ENCODE assay signal across 10 mouse cellular contexts in the genomic region with DNA sequence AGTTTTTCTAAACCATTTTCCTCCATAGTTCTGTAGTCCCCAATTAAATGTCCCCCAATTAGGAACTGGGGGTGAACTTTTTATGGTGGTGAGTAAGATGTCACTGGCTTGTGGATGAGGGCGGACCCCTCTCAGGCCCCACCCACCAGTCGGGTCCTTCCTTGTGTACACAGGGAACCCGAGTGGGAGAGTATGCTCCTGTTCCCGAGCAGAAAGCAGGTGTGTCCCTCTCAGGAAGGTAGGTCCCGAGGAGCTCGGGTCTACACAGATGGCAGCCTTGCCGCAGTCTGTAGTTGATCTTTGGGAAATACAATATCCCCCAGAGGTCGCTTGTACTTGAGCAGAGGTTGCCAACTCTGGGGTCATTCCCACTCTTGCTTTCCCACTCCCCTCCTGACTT. TPM values are rescaled to one million over a fixed set of nuclear protein-coding genes. Genes with fewer than 3 reads are reported as not detected.
DNase-seq lines count a peak whose midpoint lies in the region; ATAC-seq and TF ChIP-seq lines count a peak whose summit lies in the region.
"Had no signal": no experiment of that assay in that cellular context is flagged by ENCODE, and none has a peak within 500 bp of the region (broad histone marks: within the 10 kb centered on the region; RNA-seq: fewer than 3 reads in every experiment).

No protein-coding gene starts in this region.

- H3K9ac ChIP-seq in lung, embryonic 16.5 days (ENCODE audit: low read length), result no peak overlapping the region
- no peak overlapping the region for H3K9ac ChIP-seq in intestine, embryonic 14.5 days (ENCODE audit: low read length)
- no peak overlapping the region for H3K9ac ChIP-seq in kidney, embryonic 16.5 days (replicated peaks; ENCODE audit: low read length)

- H3K9me3 ChIP-seq in lung, embryonic 16.5 days (ENCODE audit: control insufficient read depth, low read length), result no peaks in the 10 kb centered on the region
- no peaks in the 10 kb centered on the region for H3K9me3 ChIP-seq in intestine, embryonic 14.5 days (ENCODE audit: control insufficient read depth, low read length)
- H3K9me3 ChIP-seq in kidney, embryonic 16.5 days (ENCODE audit: low read length), result no peaks in the 10 kb centered on the region

- no peak overlapping the region for H3K4me2 ChIP-seq in lung, embryonic 16.5 days (ENCODE audit: low read depth, low read length)
- H3K4me2 ChIP-seq in intestine, embryonic 14.5 days (ENCODE audit: low read length), result no peak overlapping the region
- no peak overlapping the region for H3K4me2 ChIP-seq in kidney, embryonic 16.5 days (replicated peaks; ENCODE audit: low read depth, low read length)

- no peak for DNase-seq in gastrocnemius, adult 2 months
- no peak for DNase-seq in gastrocnemius, postnatal 36 days
- no peak for DNase-seq in lung, postnatal 25 days (ENCODE audit: low spot score)
- no peak for DNase-seq in intestine, embryonic 14.5 days (ENCODE audit: low spot score)
- no peak for DNase-seq in left cerebral cortex, postnatal 10 days (ENCODE audit: extremely low spot score in 1 of 2, low spot score in 2 of 2)
- DNase-seq: gastrocnemius, postnatal 14 days had no signal

- H3K27ac ChIP-seq in gastrocnemius, adult 2 months, result peak overlapping the region; percentile 88
- H3K27ac ChIP-seq in lung, embryonic 16.5 days (ENCODE audit: low read length), result peak overlapping the region; percentile 64
- no peak overlapping the region for H3K27ac ChIP-seq in intestine, embryonic 14.5 days (ENCODE audit: low read depth)
- no peak overlapping the region for H3K27ac ChIP-seq in kidney, embryonic 16.5 days (ENCODE audit: low read length)

- TF ChIP-seq CTCF in gastrocnemius, adult 2 months (IDR thresholded peaks at IDR 0.05), result no peak

- peaks cover 18% of the 10 kb centered on the region for H3K36me3 ChIP-seq in lung, embryonic 16.5 days (ENCODE audit: control insufficient read depth, insufficient read depth, low read length)
- H3K36me3 ChIP-seq in intestine, embryonic 14.5 days (ENCODE audit: control insufficient read depth, insufficient read depth, low read length), result peaks cover 68% of the 10 kb centered on the region
- peaks cover 43% of the 10 kb centered on the region for H3K36me3 ChIP-seq in kidney, embryonic 16.5 days (ENCODE audit: insufficient read depth, low read length)

- no peaks in the 10 kb centered on the region for H3K27me3 ChIP-seq in lung, embryonic 16.5 days (ENCODE audit: control insufficient read depth, insufficient read depth, low read depth, low read length)
- no peaks in the 10 kb centered on the region for H3K27me3 ChIP-seq in intestine, embryonic 14.5 days (replicated peaks; ENCODE audit: control insufficient read depth, insufficient read depth, low read length)
- no peaks in the 10 kb centered on the region for H3K27me3 ChIP-seq in kidney, embryonic 16.5 days (ENCODE audit: insufficient read depth, low read length)

- WGBS in lung, embryonic 16.5 days, result 51% methylated on average over 8 of the region's 8 CpGs
- 62% methylated on average over 8 of the region's 8 CpGs for WGBS in intestine, embryonic 14.5 days
- 69% methylated on average over 8 of the region's 8 CpGs for WGBS in kidney, embryonic 16.5 days

- peak overlapping the region; percentile 55 for H3K4me3 ChIP-seq in gastrocnemius, adult 2 months
- H3K4me3 ChIP-seq in lung, embryonic 16.5 days (ENCODE audit: low read length), result no peak overlapping the region
- no peak overlapping the region for H3K4me3 ChIP-seq in intestine, embryonic 14.5 days (ENCODE audit: low read depth, low read length)
- no peak overlapping the region for H3K4me3 ChIP-seq in kidney, embryonic 16.5 days (ENCODE audit: low read length)
- H3K4me3 ChIP-seq: myocyte had no signal

- ATAC-seq in lung, embryonic 16.5 days (ENCODE audit: low read depth), result no peak
- peak; percentile 22; the same call in 1 of the 2 replicates for ATAC-seq in intestine, embryonic 14.5 days (replicated peaks; ENCODE audit: low FRiP score, low TSS enrichment, low read depth)
- peak; percentile 6; the same call in 1 of the 2 replicates for ATAC-seq in megakaryocyte-erythroid progenitor cell, adult 5-6 weeks (replicated peaks; ENCODE audit: low FRiP score, low TSS enrichment, poor library complexity, severe bottlenecking)
- no peak for ATAC-seq in kidney, embryonic 16.5 days (ENCODE audit: low FRiP score, low TSS enrichment)

- H3K4me1 ChIP-seq in lung, embryonic 16.5 days (replicated peaks; ENCODE audit: control insufficient read depth, insufficient read depth, low read length), result peaks cover 17% of the 10 kb centered on the region
- no peaks in the 10 kb centered on the region for H3K4me1 ChIP-seq in intestine, embryonic 14.5 days (replicated peaks; ENCODE audit: control insufficient read depth, insufficient read depth, low read length)
- peaks cover 12% of the 10 kb centered on the region for H3K4me1 ChIP-seq in kidney, embryonic 16.5 days (ENCODE audit: insufficient read depth, low read length)

- intact Hi-C loops in gastrocnemius, adult 2 months (cut with DNase I), result no loop called here
- intact Hi-C loops in gastrocnemius, postnatal 36 days (cut with DNase I), result no loop called here
- intact Hi-C loops in left cerebral cortex, postnatal 10 days (cut with DNase I), result no loop called here

RNA-seq across cellular contexts. Expression of gene Ehd1, which starts 8.7 kb away (rescaled TPM):
- total RNA-seq in gastrocnemius, adult 2 months (2021), result 10 to 100 TPM; 28.4 to 32.3 TPM
- 10 to 100 TPM; 23.5 to 36.0 TPM for total RNA-seq in gastrocnemius, postnatal 36 days (2021)
- 77.9 and 81.6 TPM in 2 replicates for polyA plus RNA-seq in lung, embryonic 16.5 days (2015; fragmentation: Nextera tagmentation; extraction: Ambion mirVana)
- 46.9 and 47.7 TPM in 2 replicates for polyA plus RNA-seq in intestine, embryonic 14.5 days (2014; fragmentation: Nextera tagmentation; extraction: Ambion mirVana)
- 50.0 and 60.7 TPM in 2 replicates for total RNA-seq in megakaryocyte-erythroid progenitor cell, adult 5-6 weeks (2014; fragmentation: Nextera tagmentation)
- 26.7 and 62.5 TPM in 2 replicates for total RNA-seq in megakaryocyte-erythroid progenitor cell, adult 5-6 weeks (2017)
- polyA plus RNA-seq in kidney, embryonic 16.5 days (2015; fragmentation: Nextera tagmentation; extraction: Ambion mirVana), result 84.2 and 89.5 TPM in 2 replicates
- 10 to 100 TPM; 45.0 to 49.0 TPM for total RNA-seq in left cerebral cortex, postnatal 10 days (2021)

RNA-seq across cellular contexts. Expression of gene Cdc42bpg, which starts 21.0 kb away (rescaled TPM):
- 1 to 10 TPM; 6.0 to 6.4 TPM for total RNA-seq in gastrocnemius, adult 2 months (2021)
- 1 to 10 TPM; 4.3 to 5.2 TPM for total RNA-seq in gastrocnemius, postnatal 36 days (2021)
- 1.1 and 1.7 TPM in 2 replicates for polyA plus RNA-seq in lung, embryonic 16.5 days (2015; fragmentation: Nextera tagmentation; extraction: Ambion mirVana)
- polyA plus RNA-seq in intestine, embryonic 14.5 days (2014; fragmentation: Nextera tagmentation; extraction: Ambion mirVana), result 1.5 and 1.8 TPM in 2 replicates
- 3.4 and 4.4 TPM in 2 replicates for total RNA-seq in megakaryocyte-erythroid progenitor cell, adult 5-6 weeks (2014; fragmentation: Nextera tagmentation)
- 3.1 and 3.7 TPM in 2 replicates for total RNA-seq in megakaryocyte-erythroid progenitor cell, adult 5-6 weeks (2017)
- polyA plus RNA-seq in kidney, embryonic 16.5 days (2015; fragmentation: Nextera tagmentation; extraction: Ambion mirVana), result 0.80 and 1.5 TPM in 2 replicates
- total RNA-seq in left cerebral cortex, postnatal 10 days (2021), result 1 to 10 TPM; 2.6 to 4.8 TPM

RNA-seq across cellular contexts. Expression of gene Atg2a, which starts 43.8 kb away (rescaled TPM):
- 10 to 100 TPM; 18.4 to 19.0 TPM for total RNA-seq in gastrocnemius, adult 2 months (2021)
- total RNA-seq in gastrocnemius, postnatal 36 days (2021), result 10 to 100 TPM; 16.5 to 18.0 TPM
- polyA plus RNA-seq in lung, embryonic 16.5 days (2015; fragmentation: Nextera tagmentation; extraction: Ambion mirVana), result 10.3 and 12.6 TPM in 2 replicates
- 11.6 and 12.9 TPM in 2 replicates for polyA plus RNA-seq in intestine, embryonic 14.5 days (2014; fragmentation: Nextera tagmentation; extraction: Ambion mirVana)
- total RNA-seq in megakaryocyte-erythroid progenitor cell, adult 5-6 weeks (2014; fragmentation: Nextera tagmentation), result 22.6 and 30.2 TPM in 2 replicates
- 5.8 and 11.8 TPM in 2 replicates for total RNA-seq in megakaryocyte-erythroid progenitor cell, adult 5-6 weeks (2017)
- polyA plus RNA-seq in kidney, embryonic 16.5 days (2015; fragmentation: Nextera tagmentation; extraction: Ambion mirVana), result 12.1 and 13.1 TPM in 2 replicates
- total RNA-seq in left cerebral cortex, postnatal 10 days (2021), result 10 to 100 TPM; 32.9 to 34.9 TPM

RNA-seq across cellular contexts. Expression of gene Men1, which starts 49.6 kb away (rescaled TPM):
- total RNA-seq in gastrocnemius, adult 2 months (2021), result 1 to 10 TPM; 7.0 to 7.8 TPM
- 1 to 10 TPM; 6.2 to 7.0 TPM for total RNA-seq in gastrocnemius, postnatal 36 days (2021)
- polyA plus RNA-seq in lung, embryonic 16.5 days (2015; fragmentation: Nextera tagmentation; extraction: Ambion mirVana), result 70.9 and 76.9 TPM in 2 replicates
- polyA plus RNA-seq in intestine, embryonic 14.5 days (2014; fragmentation: Nextera tagmentation; extraction: Ambion mirVana), result 55.2 and 56.2 TPM in 2 replicates
- total RNA-seq in megakaryocyte-erythroid progenitor cell, adult 5-6 weeks (2014; fragmentation: Nextera tagmentation), result 39.8 and 56.2 TPM in 2 replicates
- total RNA-seq in megakaryocyte-erythroid progenitor cell, adult 5-6 weeks (2017), result 17.8 and 19.8 TPM in 2 replicates
- 93.0 and 96.2 TPM in 2 replicates for polyA plus RNA-seq in kidney, embryonic 16.5 days (2015; fragmentation: Nextera tagmentation; extraction: Ambion mirVana)
- total RNA-seq in left cerebral cortex, postnatal 10 days (2021), result 10 to 100 TPM; 65.8 to 66.4 TPM

RNA-seq across cellular contexts. Expression of gene Ppp2r5b, which starts 49.6 kb away (rescaled TPM):
- total RNA-seq in gastrocnemius, adult 2 months (2021), result 10 to 100 TPM; 35.6 to 37.7 TPM
- total RNA-seq in gastrocnemius, postnatal 36 days (2021), result 10 to 100 TPM; 32.2 to 34.6 TPM
- polyA plus RNA-seq in lung, embryonic 16.5 days (2015; fragmentation: Nextera tagmentation; extraction: Ambion mirVana), result 17.8 and 20.2 TPM in 2 replicates
- 24.1 and 27.5 TPM in 2 replicates for polyA plus RNA-seq in intestine, embryonic 14.5 days (2014; fragmentation: Nextera tagmentation; extraction: Ambion mirVana)
- 10.9 and 24.0 TPM in 2 replicates for total RNA-seq in megakaryocyte-erythroid progenitor cell, adult 5-6 weeks (2014; fragmentation: Nextera tagmentation)
- total RNA-seq in megakaryocyte-erythroid progenitor cell, adult 5-6 weeks (2017), result 8.6 and 10.3 TPM in 2 replicates
- polyA plus RNA-seq in kidney, embryonic 16.5 days (2015; fragmentation: Nextera tagmentation; extraction: Ambion mirVana), result 27.5 and 31.0 TPM in 2 replicates
- total RNA-seq in left cerebral cortex, postnatal 10 days (2021), result 100 to 1,000 TPM; 214 to 224 TPM

Comparison
In these comparisons a context has a peak if more than half of its experiments do, and no peak if none do; other contexts are left out.
1. H3K27ac ChIP-seq: peak in gastrocnemius, adult 2 months (single experiment) and lung, embryonic 16.5 days (single experiment); none in intestine, embryonic 14.5 days (single experiment) and kidney, embryonic 16.5 days (single experiment).
2. ATAC-seq: peak in intestine, embryonic 14.5 days (single experiment) and megakaryocyte-erythroid progenitor cell, adult 5-6 weeks (single experiment); none in lung, embryonic 16.5 days (single experiment) and kidney, embryonic 16.5 days (single experiment).